Comparison of ENCODE assay signal across 14 mouse cellular contexts in the genomic region with DNA sequence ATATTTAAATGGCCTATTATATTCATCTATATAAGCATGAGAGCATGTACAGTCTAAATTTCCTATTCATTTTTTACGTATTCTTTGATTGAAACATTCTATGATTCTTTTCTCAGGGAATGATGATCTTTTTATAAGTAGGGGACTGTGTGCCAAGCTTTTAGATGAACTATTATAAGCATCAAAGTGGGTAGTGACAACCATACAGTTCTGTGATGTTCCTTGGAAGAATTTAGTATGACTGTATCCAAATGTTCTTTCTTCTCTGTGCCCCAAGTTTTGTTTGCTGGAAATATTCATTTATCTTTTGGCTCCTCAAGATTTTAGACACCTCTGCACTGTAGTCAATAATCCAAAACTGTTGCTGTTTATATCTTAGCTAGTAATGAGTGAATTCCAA.
DNase-seq lines count a peak whose midpoint lies in the region.
"Had no signal": no experiment of that assay in that cellular context is flagged by ENCODE, and none has a peak within 500 bp of the region (broad histone marks: within the 10 kb centered on the region; RNA-seq: fewer than 3 reads in every experiment).

No protein-coding gene starts in this region.

- peak; percentile 11 to 46 for DNase-seq in frontal cortex, adult 2 months (ENCODE audit: extremely low spot score in 1 of 2, low spot score in 1 of 2)
- DNase-seq in frontal cortex, postnatal 14 days (ENCODE audit: low spot score in 2 of 2) = no peak
- peak; percentile 50 for DNase-seq in brain, adult 2 months (ENCODE audit: low read depth, low spot score)
- DNase-seq in telencephalon, adult 2 months (ENCODE audit: low read depth, low spot score) = peak; percentile 58
- no peak for DNase-seq in cerebellum, adult 18-20 months
- DNase-seq: adrenal gland, adult 2 months; adrenal gland, postnatal 10 days; adrenal gland, postnatal 25 days; cerebellum, adult 11-12 months; cerebellum, adult 8-10 months; cerebellum, adult 9-11 months; cerebellum, postnatal 14 days; cerebellum, postnatal 36 days; embryo, embryonic 11 days had no signal

Comparison
In these comparisons a context has a peak if more than half of its experiments do, and no peak if none do; other contexts are left out.
1. DNase-seq: peak in frontal cortex, adult 2 months (2 of 2), brain, adult 2 months (single experiment) and telencephalon, adult 2 months (single experiment); none in frontal cortex, postnatal 14 days (0 of 2) and cerebellum, adult 18-20 months (0 of 2).